Mouse (Mus musculus) frontal cortex, postnatal 25 days (tissue): ENCODE results near the gene U2af1.
"Not testable (repeated sequence)": the region's sequence is repeated elsewhere in the genome, so short reads cannot be mapped to it uniquely, and the experiment has no call there.

Experiments
- DNase-seq, 2 experiments: peaks; one replicate each; pipeline ENCODE4 v3.0.0; 2022; ENCODE audit warnings: low spot score in 2 of 2

The U2af1 gene

DNA sequence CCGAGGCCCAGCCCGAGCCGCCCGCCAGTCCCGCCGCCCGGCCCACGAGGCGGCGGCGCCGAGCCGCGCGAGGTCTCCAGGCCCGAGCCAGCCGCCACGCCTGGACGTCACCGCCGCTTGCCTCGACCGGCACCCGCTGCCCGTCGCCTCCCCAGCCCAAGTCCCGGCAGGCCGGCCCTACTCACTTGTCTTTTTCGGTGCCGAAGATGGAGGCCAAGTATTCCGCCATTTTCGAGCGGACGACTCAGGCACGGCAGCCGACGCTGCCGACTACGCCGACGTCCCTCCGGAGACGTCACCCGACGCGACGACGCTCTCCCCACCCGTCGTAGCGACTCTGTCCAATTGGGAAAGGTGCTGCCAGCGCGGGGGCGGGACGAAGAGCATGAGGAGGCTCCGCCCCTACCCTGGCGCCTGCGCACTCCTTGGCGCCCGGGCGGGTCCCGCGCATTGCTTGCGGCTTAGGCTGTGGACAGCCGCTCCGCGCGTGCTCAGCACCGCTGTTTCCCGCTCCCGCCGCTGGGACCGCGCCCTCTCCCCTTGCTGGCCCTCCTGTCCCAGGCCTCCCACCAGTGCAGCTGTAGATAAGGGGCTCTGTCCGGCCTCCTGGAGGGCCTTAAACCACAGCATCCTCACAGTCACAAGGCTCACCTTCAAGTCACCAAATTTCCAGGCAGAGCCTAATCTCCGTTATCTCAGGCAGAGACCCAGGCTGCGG, at the start of gene U2af1:
U2af1 (minus strand) TSS at position 425 of the 718 bp plus-strand sequence.
- DNase-seq = peak; percentile 94 to 98

- peak in 1 of 2 experiments; percentile 43 for DNase-seq
These were observed 46.8 kb upstream of the U2af1 start for GRCm38 (mm10) chr17:31705271-31706020.

- no peak for DNase-seq
These were observed 44.7 kb upstream of the U2af1 start for GRCm38 (mm10) chr17:31703276-31703980.

- DNase-seq = no peak
These were observed 39.7 kb upstream of the U2af1 start for GRCm38 (mm10) chr17:31698347-31698746.

DNA sequence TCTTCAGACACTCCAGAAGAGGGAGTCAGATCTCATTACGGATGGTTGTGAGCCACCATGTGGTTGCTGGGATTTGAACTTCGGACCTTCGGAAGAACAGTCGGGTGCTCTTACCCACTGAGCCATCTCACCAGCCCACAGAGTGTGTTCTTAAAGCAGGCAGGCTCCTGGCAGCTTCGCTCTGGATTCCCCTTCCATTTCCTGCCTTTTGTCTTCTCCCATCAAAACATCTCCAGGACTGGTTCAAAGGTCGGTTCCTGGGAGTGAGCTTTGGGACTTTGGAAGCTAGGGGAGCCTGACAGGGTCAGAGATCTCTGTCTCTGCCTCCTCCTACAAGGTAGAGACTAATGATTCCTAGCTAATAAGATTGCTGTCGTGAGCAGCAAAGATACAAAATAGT, 36.7 kb upstream of the U2af1 start:
- not testable (repeated sequence) for DNase-seq

DNA sequence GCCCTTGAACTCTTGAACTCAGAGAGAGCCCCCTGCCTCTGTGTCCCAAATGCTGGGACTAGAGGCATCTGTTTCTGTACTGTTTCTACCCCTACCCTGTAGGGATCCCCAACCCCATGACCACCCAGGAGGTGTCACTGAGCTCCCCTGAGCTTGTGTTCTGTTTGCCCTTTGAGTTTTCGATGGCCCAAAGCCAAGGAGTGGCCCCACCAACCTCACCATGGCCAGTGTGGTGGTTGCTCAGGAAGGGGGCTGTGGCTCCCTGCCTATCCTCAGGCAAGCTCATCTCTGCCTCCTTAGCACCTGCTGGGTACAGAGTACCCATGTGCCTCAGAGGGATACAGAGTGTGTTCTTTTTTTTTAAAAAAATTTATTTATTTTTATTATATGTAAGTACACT, 36.3 kb upstream of the U2af1 start:
- no peak for DNase-seq

- no peak for DNase-seq
These were observed 35.3 kb upstream of the U2af1 start for GRCm38 (mm10) chr17:31694023-31694376.

DNA sequence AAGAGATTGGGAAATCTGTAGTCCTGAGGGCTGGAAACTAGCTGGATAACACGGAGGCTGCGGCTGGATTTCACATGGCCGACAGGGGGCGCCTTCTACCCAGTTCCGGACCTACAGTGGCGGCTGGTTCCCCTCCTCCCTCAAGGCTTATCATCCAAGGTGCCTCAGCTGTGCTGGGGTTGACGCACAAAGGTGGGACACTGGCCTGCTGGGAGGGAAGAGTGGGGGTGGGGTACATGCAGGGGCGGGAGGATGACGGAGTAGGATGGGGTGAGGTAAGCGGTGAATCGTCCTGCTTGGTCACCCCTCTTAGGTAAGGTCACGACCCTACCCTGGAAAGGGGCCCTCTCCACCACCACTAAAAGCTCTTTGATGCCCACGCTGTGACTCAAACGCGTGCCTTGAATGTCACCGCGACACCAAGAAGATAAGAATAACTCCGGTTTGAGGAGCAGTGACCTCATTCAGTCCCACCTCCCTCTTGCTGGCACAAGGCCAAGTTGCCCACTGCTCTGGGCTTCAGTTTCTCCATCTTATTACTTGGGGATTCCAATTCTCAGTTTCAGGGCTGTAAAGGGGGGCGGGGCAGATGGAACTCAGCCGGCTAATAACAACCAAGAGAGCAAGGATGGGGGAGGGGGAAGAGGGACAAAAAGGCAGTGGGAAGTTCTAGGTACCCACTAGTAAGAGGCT, 34.8 kb upstream of the U2af1 start:
- peak; percentile 65 to 75 for DNase-seq

GRCm38 (mm10) chr17:31692918-31693317, 34.2 kb upstream of the U2af1 start:
- DNase-seq = no peak

- DNase-seq = no peak
These were observed 30.9 kb upstream of the U2af1 start for GRCm38 (mm10) chr17:31689606-31690005.

- no peak for DNase-seq
These were observed 29.4 kb upstream of the U2af1 start for GRCm38 (mm10) chr17:31688112-31688511.

DNA sequence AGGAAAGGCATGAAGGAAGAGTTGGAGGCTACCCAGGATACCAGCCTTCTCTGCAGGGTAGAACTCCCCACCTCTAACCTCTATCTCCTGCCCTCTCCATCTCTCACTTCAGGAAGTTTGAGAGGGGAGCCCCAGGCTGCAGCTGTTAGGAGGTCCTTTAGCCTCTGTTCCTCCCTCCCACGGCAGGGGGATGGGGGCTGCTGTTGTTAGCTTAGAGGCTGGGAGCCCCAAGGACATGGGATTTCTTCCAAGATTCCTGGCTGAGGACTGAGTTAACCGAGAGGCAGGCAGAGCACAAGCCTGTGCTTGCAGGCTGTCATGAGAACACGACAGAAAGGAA, 27.5 kb upstream of the U2af1 start:
- DNase-seq = no peak

DNA sequence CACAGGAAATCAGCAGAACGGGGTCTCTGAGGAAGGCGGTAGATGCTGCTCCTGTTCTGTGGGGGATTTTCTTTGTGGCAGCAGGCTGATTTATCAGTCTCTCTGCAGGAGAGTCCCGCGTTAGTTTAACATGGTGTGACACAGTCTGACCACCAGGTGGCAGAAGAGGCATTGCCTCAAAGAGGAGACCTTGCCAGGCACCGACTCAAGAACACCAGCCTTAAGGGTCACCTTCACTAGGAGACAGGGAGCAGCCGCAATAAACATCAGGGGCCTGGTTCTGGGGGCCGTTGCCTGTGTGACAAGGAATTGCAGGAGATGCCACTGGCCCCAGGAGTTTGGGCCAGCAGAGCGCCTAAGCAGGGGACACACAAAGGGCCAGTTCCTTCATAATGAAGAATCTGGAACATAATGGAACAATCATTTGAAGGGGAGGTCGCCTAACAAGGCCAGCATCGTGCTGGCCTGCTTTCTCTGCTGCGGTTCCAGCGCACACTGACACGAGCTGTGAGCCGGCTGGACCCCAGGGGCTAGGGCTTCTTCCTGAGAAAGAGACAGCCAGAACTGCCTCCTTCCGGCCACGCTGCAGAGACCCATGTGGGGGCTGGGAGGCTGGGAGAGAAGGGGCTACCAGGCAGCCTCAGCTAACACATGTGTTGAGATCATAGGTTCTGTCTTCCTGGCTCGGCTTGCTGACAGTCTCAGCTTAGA, 27.0 kb upstream of the U2af1 start:
- peak; percentile 64 to 75 for DNase-seq

GRCm38 (mm10) chr17:31680450-31680849, 21.8 kb upstream of the U2af1 start:
- no peak for DNase-seq

DNA sequence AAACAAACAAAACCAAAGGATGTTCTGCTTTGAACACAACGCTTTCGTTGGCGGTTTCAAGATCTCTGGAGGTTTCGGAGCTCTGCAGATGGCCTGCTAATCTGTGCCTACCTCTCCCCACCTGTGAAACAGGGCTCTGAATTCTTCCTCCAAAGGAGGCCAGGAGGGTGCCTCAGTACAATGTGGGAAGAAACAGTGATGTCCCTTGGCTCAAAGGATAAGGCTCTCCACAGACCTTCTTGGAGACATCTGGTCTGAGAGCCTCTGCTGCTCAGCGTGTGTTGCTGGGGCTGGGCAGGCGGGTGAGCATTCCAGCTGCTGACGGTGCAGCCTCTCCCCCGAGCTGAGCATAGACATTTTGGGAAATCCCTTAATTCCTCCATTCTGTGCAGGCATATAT, 18.8 kb upstream of the U2af1 start, which contains the start of gene Cryaa:
Cryaa (plus strand) TSS at position 301 of the 400 bp plus-strand sequence.
- DNase-seq = no peak

- no peak for DNase-seq
These were observed 15.7 kb upstream of the U2af1 start for GRCm38 (mm10) chr17:31674426-31674825.

DNA sequence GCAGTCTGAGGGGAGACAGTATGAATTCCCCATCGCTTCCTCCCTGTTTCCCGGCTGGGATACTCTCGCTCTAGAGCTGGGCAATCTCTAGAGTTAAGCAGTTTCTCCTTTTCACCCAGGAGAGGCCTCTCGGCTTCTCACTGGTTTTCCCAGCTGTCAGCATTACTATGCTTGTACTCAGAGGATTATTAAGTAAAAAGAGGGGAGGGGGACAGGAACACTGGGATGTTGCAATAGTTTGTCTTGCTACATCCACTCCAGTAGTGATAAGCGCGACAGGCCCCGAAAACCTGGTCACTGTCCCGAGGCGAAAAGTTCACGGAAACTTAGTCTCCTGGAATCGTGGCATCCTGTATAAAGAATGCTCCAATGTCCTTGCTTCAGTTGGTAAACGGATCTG, 13.6 kb upstream of the U2af1 start:
- no peak for DNase-seq

DNA sequence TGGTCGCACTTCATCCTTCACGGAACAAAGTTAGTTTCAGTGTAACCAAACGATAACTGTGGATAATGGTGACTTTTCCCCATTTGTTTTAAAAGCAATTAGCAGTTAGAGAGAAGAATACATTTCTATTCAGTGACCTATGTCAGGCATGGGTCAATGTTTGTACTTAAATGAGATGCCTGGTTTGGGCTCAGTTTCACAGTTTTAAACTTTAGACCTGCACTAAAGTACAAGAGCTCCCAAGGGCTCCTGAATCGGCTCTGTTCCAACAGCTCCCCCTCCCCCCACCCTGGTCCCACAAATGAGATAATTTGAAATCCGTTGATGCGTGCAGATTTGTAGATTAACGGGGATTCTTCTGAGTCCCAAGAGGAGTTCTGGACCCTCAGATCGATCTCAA, 13.0 kb upstream of the U2af1 start:
- DNase-seq = no peak

GRCm38 (mm10) chr17:31670163-31670562, 11.5 kb upstream of the U2af1 start:
- DNase-seq = no peak

DNA sequence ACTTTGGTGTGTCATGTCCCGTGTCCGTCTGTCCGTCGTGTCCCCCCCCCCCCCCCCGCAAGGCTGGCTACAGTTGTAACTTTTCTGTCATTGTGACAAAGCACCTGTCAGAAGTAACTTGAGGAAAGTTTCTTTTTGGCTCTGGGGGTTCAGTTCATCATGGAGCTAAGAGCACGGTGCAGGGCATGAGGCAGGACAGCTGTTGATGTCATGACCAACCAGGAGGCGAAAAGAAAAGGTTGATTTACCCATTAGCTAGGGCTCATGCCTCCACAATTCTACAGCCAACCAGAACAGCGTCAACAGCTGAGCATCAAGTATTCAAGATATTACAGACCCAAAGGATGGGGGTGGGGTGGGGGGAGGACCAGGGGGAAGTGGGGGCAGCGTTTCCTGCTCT, 9.6 kb upstream of the U2af1 start:
- DNase-seq = no peak

DNA sequence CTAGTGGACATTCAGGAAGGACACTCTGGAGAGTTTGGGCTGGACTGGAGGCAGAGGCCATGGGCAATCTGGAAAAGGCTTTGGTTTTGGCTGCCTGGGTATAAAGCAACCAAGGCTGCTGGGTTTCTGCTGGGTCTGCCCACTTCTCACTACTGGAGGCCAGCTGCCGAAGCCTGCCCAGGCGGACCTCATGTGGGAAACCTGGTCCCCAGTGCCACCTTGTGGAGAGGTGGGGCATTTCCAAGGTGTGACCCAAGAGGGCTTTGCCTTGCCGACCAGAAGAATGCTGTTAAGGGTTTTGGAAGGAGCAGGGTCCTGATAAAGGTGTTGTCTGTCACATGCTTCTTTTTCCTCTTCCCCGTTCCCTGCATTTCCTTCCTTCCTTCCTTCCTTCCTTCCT, 6.1 kb upstream of the U2af1 start:
- peak; percentile 59 to 75 for DNase-seq

DNA sequence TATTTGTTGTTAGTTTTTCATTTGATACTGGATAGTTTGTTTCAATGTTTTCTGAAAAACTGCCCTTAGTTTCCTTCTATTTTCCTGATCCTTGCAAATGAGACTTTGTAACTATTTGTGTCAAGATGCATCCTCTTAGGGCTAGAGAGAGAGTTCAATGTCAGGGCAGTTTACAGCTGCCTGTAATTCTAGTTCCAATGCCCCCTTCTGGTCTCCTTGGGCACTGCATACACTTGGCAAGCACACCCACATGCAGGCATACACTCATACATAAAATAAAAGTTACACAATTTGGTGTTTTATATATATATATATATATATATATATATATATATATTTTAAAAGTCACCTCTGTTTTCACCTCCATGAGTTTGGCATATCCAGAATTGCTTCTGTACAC, 4.2 kb upstream of the U2af1 start:
- no peak for DNase-seq
